Mouse (Mus musculus): Measurements from ENCODE around the gene Drg1.
"Not testable (repeated sequence)": the region's sequence is repeated elsewhere in the genome, so short reads cannot be mapped to it uniquely, and the experiment has no call there.

Drg1 gene

DNA sequence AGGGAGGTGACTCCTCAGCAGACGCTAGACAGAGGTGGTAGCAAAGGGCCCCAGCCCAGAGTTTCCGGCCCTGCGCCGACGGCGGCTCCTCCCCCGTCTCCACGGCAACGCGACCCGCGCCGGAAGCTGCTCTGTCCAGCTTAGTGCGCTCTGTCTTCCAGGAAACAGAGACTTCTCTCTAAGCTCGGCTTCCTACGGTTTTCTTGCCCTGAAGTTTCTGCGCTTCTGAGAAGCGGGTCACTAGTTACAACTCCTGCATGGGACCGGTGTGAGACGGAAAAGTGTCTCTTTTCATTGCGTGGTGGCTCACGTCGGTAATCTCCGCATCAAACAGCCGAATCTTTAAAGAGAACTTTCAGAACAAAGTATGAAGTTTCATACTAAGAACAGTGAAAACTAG, 72.9 kb downstream of the Drg1 start, which contains the start of gene Sfi1:
Gene Sfi1 (minus strand): TSS at position 101 of the 400 bp plus-strand sequence.
- TF ChIP-seq NANOG (IDR thresholded peaks at IDR 0.05; ENCODE audit: borderline replicate concordance, low read length), result no peak
- no peak for TF ChIP-seq CTCF (conservative IDR thresholded peaks at IDR 0.05; ENCODE audit: low read length)
- TF ChIP-seq POU5F1 (IDR thresholded peaks at IDR 0.05; ENCODE audit: borderline replicate concordance, low read length), result no peak
- no peaks in the 10 kb centered on the region for H3K9me3 ChIP-seq (ENCODE audit: low read length)
- H3K4me3 ChIP-seq (replicated peaks; ENCODE audit: low read length), result no peak within 1 kb of the TSS
- no peaks in the 10 kb centered on the region for H3K4me1 ChIP-seq (replicated peaks; ENCODE audit: low read depth, low read length)
- H3K36me3 ChIP-seq (ENCODE audit: insufficient read depth, low read length), result no peaks in the 10 kb centered on the region
- H3K27me3 ChIP-seq (ENCODE audit: insufficient read depth, low read length), result no peaks in the 10 kb centered on the region

DNA sequence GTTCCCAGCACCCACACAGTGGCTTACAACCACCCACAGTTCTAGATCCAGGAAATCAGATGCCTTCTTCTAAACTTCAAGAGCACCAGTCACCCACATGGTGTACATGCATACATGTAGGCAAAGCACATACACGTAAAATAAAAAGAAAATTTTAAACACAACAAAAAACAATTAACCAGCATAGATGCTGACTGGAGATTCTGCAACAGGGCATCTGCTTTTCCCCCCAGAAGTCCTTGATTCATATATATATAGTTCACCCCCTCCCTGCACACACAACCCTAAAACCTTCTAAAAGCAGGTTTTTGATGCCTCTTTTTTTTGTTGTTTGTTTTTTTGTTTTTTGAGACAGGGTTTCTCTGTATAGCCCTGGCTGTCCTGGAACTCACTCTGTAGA, 83.5 kb downstream of the Drg1 start:
- not testable (repeated sequence) for H3K27me3 ChIP-seq (ENCODE audit: insufficient read depth, low read length); H3K36me3 ChIP-seq (ENCODE audit: insufficient read depth, low read length); H3K4me1 ChIP-seq (replicated peaks; ENCODE audit: low read depth, low read length); H3K4me3 ChIP-seq (replicated peaks; ENCODE audit: low read length); H3K9me3 ChIP-seq (ENCODE audit: low read length)

DNA sequence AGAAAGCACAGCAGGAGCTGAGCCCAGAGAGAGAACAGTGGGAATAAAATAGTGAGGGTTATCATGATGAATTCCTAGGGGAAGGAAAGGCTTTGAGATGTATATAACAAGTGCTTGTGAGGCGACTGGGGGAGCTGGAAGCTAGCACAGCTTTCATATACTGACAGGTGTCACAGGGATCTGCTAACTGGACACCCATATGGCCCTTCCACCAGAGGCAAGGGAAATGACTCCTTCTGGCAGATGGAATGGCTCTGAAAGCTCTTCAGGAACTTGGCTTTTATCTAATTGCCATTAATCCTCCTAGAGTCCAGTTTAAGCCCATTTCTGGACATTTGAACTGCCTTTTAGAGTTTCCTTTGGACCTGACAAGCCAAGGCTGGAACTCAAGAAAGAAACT, 84.2 kb downstream of the Drg1 start:
- H3K27me3 ChIP-seq (ENCODE audit: insufficient read depth, low read length); H3K36me3 ChIP-seq (ENCODE audit: insufficient read depth, low read length); H3K9me3 ChIP-seq (ENCODE audit: low read length); H3K4me1 ChIP-seq (replicated peaks; ENCODE audit: low read depth, low read length); H3K4me3 ChIP-seq (replicated peaks; ENCODE audit: low read length): not testable (repeated sequence)

DNA sequence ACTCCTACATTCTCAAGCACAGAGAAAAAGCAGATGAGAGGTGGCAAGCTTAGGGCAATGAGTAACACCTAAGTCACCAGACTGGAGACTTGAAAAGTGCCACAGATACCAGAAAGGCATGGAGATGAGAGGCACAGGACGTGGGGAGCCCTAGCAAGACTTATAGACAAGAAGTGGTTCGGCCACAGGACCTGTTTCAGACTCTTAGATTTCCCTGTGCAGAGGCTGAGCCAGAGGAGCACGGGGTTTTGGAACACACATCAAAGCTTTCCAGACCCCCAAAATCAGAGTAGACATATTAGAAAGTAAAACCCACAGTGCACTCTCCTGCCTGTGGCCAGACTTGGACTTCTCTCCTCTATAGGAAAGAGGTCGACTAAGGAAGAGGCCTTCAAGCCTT, 85.0 kb downstream of the Drg1 start:
- H3K36me3 ChIP-seq (ENCODE audit: insufficient read depth, low read length); H3K4me3 ChIP-seq (replicated peaks; ENCODE audit: low read length); H3K27me3 ChIP-seq (ENCODE audit: insufficient read depth, low read length); H3K4me1 ChIP-seq (replicated peaks; ENCODE audit: low read depth, low read length); H3K9me3 ChIP-seq (ENCODE audit: low read length): not testable (repeated sequence)

DNA sequence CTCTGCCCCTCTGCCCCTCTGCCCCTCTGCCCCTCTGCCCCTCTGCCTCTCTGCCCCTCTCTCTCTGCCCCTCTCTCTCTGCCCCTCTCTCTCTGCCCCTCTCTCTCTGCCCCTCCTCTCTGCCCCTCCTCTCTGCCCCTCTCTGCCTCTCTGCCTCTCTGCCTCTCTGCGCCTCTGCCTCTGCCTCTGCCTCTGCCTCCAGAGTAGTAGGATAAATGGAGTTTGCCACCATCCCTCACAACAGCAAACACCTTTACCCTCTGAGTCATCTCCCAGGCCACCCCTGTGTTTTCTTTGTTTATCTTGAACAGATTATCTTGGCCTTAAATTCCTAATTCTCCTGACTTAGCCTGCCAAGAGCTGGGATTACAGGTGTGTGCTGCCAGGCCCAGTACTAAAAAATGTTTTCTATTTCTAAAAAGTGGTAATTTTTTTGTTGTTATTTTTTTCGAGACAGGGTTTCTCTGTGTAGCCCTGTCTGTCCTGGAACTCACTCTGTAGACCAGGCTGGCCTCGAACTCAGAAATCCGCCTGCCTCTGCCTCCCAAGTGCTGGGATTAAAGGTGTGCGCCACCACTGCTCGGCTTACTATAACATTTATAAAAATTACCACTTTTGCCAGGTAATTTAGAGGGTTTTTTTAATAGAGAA, 85.6 kb downstream of the Drg1 start:
- H3K27me3 ChIP-seq (ENCODE audit: insufficient read depth, low read length); H3K4me1 ChIP-seq (replicated peaks; ENCODE audit: low read depth, low read length); H3K4me3 ChIP-seq (replicated peaks; ENCODE audit: low read length); H3K36me3 ChIP-seq (ENCODE audit: insufficient read depth, low read length); H3K9me3 ChIP-seq (ENCODE audit: low read length): not testable (repeated sequence)

DNA sequence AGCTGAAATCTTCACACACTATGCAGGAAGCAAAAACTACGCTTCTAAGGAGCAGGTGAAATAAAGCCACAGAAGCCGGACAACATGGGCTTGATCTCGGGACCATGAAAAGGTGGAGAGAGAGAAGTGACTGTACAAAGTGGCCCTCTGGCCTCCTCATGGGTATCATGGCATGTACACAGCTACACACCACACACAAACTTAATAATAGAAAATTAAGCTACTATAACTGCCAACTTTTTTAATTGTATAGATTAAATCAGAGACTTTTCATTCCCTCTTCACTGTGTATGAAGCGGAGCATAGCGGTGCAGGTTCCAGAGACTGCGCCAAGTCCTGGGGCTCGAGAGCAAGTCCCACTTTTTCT, 86.5 kb downstream of the Drg1 start:
- not testable (repeated sequence) for H3K4me3 ChIP-seq (replicated peaks; ENCODE audit: low read length); H3K9me3 ChIP-seq (ENCODE audit: low read length); H3K27me3 ChIP-seq (ENCODE audit: insufficient read depth, low read length); H3K36me3 ChIP-seq (ENCODE audit: insufficient read depth, low read length); H3K4me1 ChIP-seq (replicated peaks; ENCODE audit: low read depth, low read length)

DNA sequence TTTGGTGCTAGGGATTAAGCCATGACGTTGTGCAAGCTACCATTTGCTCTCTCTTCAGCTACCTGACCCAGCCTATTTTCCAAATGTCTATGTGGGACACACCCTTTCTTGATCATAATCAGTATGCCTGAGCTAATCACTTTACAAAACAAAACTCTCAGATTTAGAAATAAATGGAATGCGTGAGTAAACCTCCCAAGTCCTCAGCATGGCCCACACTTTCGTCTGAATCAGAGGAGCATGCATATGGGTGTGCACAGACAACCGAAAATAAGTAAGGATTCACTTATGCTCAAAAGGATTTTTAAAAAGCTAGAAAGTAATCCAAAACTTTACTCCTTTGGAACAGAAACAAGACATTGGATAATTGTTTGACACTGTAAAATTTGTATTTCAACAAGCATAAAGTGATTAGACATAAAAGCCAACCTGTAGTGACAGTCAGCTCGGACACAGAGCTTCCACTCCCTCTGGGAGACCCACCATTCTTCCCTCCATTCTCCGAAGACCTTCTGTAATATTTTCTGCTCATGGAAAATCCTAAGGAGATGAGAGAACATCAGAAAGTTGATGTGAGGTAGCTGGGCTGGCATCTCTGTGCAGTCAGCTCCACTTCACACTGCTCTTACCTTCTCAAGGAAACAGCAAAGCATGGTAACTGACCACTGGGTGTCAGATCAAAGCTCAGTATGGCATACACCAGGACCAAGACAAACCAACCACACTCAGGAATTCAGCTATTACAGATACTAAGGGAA, 87.1 kb downstream of the Drg1 start:
- H3K27me3 ChIP-seq (ENCODE audit: insufficient read depth, low read length); H3K4me3 ChIP-seq (replicated peaks; ENCODE audit: low read length); H3K36me3 ChIP-seq (ENCODE audit: insufficient read depth, low read length); H3K4me1 ChIP-seq (replicated peaks; ENCODE audit: low read depth, low read length); H3K9me3 ChIP-seq (ENCODE audit: low read length): not testable (repeated sequence)

DNA sequence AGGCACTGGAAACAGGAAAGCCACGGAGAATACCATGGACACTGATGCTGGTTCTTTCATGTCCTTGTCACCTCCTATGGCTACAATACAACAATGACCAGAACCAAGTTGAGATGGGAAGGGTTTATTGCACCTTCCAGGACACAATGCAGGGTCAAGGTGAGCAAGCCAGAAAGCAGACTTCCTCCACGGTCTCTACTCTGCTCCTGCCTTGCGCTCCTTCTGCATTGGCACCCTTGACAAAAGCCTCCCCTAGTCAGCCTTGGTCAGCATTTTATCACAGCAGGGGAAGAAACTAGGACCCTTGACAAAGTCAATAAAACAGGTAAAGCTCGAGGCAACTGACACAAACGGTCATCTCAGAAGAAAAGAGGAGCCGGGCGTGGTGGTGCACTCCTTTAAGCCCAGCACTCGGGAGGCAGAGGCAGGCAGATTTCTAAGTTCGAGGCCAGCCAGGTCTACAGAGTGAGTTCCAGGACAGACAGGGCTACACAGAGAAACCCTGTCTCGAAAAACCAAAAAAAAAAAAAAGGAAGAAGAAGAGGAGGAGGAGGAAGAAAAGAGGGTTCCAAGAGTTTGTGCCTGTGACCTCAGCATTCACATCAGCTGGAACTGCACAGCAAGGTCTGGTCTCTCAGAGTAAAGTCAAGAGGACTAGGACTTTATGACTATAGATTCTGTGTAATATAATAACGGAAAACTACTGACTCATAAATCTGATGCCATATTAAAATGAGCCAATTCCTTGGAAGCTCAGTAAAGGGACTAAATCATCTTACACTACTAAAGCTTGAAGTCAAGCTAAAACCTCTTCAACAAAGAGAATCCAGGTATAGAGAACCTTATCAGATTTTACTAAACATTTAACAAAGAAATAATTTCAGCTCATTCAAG, 92.5 kb downstream of the Drg1 start:
- not testable (repeated sequence) for H3K36me3 ChIP-seq (ENCODE audit: insufficient read depth, low read length); H3K4me1 ChIP-seq (replicated peaks; ENCODE audit: low read depth, low read length)

DNA sequence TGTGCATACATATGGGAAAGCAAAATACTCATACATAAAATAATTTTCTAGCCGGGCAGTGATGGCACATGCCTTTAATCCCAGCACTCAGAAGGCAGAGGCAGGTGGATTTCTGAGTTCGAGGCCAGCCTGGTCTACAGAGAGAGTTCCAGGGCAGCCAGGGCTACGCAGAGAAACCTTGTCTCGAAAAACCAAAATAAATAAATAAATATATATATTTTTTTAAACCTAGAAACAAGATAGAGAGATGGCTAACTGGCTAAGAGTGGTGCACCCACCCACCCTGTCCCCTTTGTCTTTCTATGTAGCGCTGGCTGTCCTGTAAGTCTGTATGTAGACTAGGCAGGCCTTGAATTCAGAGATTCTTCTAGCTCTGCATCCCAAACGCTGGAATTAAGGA, 93.7 kb downstream of the Drg1 start:
- not testable (repeated sequence) for H3K27me3 ChIP-seq (ENCODE audit: insufficient read depth, low read length); H3K9me3 ChIP-seq (ENCODE audit: low read length); H3K4me1 ChIP-seq (replicated peaks; ENCODE audit: low read depth, low read length); H3K4me3 ChIP-seq (replicated peaks; ENCODE audit: low read length); H3K36me3 ChIP-seq (ENCODE audit: insufficient read depth, low read length)

More for the DNA sequence above, 92.5 kb downstream of the Drg1 start:
- H3K4me3 ChIP-seq (replicated peaks; ENCODE audit: low read length); H3K9me3 ChIP-seq (ENCODE audit: low read length); H3K27me3 ChIP-seq (ENCODE audit: insufficient read depth, low read length): not testable (repeated sequence)

DNA sequence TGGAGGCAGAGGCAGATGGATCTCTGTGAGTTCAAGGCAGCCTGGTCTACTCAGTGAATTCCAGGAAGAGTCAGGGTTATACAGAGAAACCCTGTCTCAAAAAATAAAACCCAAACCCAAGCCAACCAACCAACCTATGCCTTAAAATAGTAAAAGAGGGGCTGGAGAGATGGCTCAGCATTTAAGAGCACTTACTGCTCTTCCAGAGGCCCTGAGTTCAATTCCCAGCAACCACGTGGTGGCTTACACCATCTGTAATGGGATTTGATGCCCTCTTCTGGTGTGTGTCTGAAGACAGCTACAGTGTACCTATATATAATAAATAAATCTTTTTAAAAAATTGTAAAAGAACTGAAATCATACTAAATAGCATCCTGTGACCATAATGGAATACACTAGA, 94.3 kb downstream of the Drg1 start:
- H3K4me3 ChIP-seq (replicated peaks; ENCODE audit: low read length); H3K4me1 ChIP-seq (replicated peaks; ENCODE audit: low read depth, low read length); H3K27me3 ChIP-seq (ENCODE audit: insufficient read depth, low read length); H3K9me3 ChIP-seq (ENCODE audit: low read length); H3K36me3 ChIP-seq (ENCODE audit: insufficient read depth, low read length): not testable (repeated sequence)

DNA sequence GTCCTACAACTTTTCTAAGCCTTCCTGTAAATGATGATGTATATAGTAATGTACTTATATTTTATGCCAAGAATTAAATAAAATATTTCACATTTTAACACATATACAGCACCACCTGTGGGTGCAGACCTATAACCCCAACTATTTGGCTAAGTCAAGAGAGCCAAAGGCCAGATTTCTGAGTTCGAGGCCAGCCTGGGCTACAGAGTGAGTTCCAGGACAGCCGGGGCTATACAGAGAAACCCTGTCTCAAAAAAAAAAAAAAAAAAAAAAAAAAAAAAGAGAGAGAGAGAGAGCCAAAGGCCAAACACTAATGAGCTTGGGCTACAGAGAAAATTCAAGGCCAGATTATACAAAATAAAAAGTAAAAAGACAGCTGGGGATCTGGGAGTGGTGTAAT, 97.2 kb downstream of the Drg1 start:
- not testable (repeated sequence) for H3K9me3 ChIP-seq (ENCODE audit: low read length); H3K27me3 ChIP-seq (ENCODE audit: insufficient read depth, low read length); H3K4me3 ChIP-seq (replicated peaks; ENCODE audit: low read length); H3K4me1 ChIP-seq (replicated peaks; ENCODE audit: low read depth, low read length); H3K36me3 ChIP-seq (ENCODE audit: insufficient read depth, low read length)

DNA sequence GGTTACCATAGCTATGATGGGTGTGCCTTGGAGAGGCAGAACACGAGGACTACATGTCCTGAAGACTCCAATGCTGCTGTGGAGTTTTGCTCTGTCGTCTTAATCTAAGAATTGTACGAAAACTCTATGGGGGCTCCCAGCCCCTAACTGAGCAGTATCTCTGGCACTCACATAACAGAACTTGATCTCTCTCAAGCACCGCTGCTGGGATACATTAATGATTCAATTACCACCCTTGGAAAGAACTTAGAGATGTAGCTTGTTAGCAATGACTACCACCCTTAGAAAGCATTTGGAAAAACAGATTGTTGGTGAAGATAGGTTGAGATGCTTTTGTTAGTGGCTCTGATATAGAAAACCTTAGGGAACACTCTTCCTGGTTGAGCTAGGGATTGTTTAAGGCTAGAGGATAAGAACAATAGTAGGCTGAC, 98.6 kb downstream of the Drg1 start:
- H3K9me3 ChIP-seq (ENCODE audit: low read length); H3K27me3 ChIP-seq (ENCODE audit: insufficient read depth, low read length); H3K4me1 ChIP-seq (replicated peaks; ENCODE audit: low read depth, low read length); H3K36me3 ChIP-seq (ENCODE audit: insufficient read depth, low read length); H3K4me3 ChIP-seq (replicated peaks; ENCODE audit: low read length): not testable (repeated sequence)

DNA sequence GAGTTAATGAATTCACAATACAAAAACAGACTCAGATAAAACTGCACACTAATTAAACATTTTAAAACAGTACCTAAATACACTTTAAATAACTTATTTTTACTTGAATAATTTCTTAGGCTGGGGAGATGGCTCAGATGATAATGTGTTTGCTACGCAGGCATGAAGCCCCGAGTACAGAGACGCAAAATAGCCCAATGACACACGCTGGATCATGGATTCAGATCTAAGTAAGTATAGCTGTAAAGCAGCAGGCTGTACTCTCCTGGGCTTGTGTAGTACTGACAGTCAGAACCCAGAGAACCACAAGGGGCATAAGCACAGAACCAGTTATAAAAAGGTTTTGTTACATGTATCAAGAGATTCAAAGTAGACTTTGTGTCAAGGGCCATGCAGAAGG, 99.1 kb downstream of the Drg1 start:
- not testable (repeated sequence) for H3K4me1 ChIP-seq (replicated peaks; ENCODE audit: low read depth, low read length); H3K36me3 ChIP-seq (ENCODE audit: insufficient read depth, low read length); H3K9me3 ChIP-seq (ENCODE audit: low read length); H3K4me3 ChIP-seq (replicated peaks; ENCODE audit: low read length); H3K27me3 ChIP-seq (ENCODE audit: insufficient read depth, low read length)

DNA sequence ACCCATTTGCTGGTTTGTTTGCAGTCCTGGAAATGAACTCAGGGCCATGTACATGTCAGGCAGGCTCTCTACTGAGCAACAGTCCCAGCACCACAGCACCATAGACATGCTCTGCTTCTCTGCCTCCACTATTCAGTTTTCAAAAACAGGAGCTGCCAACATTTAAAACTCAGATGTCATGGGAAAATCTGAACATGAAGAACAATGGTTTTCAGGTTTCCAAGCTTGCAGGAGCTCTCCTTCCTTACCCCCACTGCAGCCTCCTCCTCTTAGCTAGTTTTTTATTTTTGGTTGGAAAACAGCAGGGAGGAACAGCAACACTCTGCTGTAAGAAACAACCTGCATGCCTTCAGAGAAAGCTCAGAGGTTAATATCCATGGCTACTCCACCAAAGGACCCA, 99.9 kb downstream of the Drg1 start:
- not testable (repeated sequence) for H3K27me3 ChIP-seq (ENCODE audit: insufficient read depth, low read length); H3K4me3 ChIP-seq (replicated peaks; ENCODE audit: low read length); H3K9me3 ChIP-seq (ENCODE audit: low read length); H3K36me3 ChIP-seq (ENCODE audit: insufficient read depth, low read length); H3K4me1 ChIP-seq (replicated peaks; ENCODE audit: low read depth, low read length)

Measured in E14TG2a.4 (cell line).